Mouse (Mus musculus): Measurements from ENCODE around the gene Cys1. TPM values are rescaled to one million over a fixed set of nuclear protein-coding genes. Genes with fewer than 3 reads are reported as not detected.
A peak's percentile ranks its signal among the peaks of the same experiment; 100 is the strongest.

The Cys1 gene
- polyA plus RNA-seq, 1 experiment from 2014 or later, result 2.6 TPM

- H3K9ac ChIP-seq (replicated peaks; ENCODE audit: low read depth, low read length), result no peak overlapping the region
- no peaks in the 10 kb centered on the region; the same call in 1 of the 2 replicates for H3K36me3 ChIP-seq (ENCODE audit: control insufficient read depth, insufficient read depth, low read length)
- no peak overlapping the region for H3K4me3 ChIP-seq (ENCODE audit: low read depth, low read length)
- no peaks in the 10 kb centered on the region for H3K9me3 ChIP-seq (ENCODE audit: control insufficient read depth, low read depth, low read length)
- peaks cover 5% of the 10 kb centered on the region; the same call in 1 of the 2 replicates for H3K4me1 ChIP-seq (ENCODE audit: control insufficient read depth, insufficient read depth, low read length)
- 68% methylated on average over 11 of the region's 11 CpGs for WGBS
- H3K4me2 ChIP-seq (replicated peaks; ENCODE audit: low read depth, low read length), result no peak overlapping the region
- H3K27me3 ChIP-seq (ENCODE audit: control insufficient read depth, insufficient read depth, low read length), result no peaks in the 10 kb centered on the region
- H3K27ac ChIP-seq (ENCODE audit: low read length), result no peak overlapping the region
- no peak for ATAC-seq (ENCODE audit: insufficient number of reproducible peaks, insufficient read depth, low FRiP score, low read depth)
These were observed 5.2 kb upstream of the Cys1 start for GRCm38 (mm10) chr12:24686696-24687346.

- Histone ChIP-seq H3K9ac (replicated peaks; ENCODE audit: low read depth, low read length) (no peak overlapping the region), H3K4me2 (replicated peaks; ENCODE audit: low read depth, low read length) (no peak overlapping the region), H3K9me3 (ENCODE audit: control insufficient read depth, low read depth, low read length) (no peaks in the 10 kb centered on the region), H3K27me3 (ENCODE audit: control insufficient read depth, insufficient read depth, low read length) (no peaks in the 10 kb centered on the region; the same call in 1 of the 2 replicates), H3K36me3 (ENCODE audit: control insufficient read depth, insufficient read depth, low read length) (no peaks in the 10 kb centered on the region; the same call in 1 of the 2 replicates), H3K27ac (ENCODE audit: low read length) (no peak overlapping the region), H3K4me1 (ENCODE audit: control insufficient read depth, insufficient read depth, low read length) (peaks cover 10% of the 10 kb centered on the region), H3K4me3 (ENCODE audit: low read depth, low read length) (no peak overlapping the region)
- WGBS, result 48% methylated on average over 6 of the region's 6 CpGs
- ATAC-seq (ENCODE audit: insufficient number of reproducible peaks, insufficient read depth, low FRiP score, low read depth), result peak; percentile 80
These were observed 4.6 kb upstream of the Cys1 start for GRCm38 (mm10) chr12:24686038-24686695.

GRCm38 (mm10) chr12:24683461-24683860, 1.8 kb upstream of the Cys1 start:
- Histone ChIP-seq H3K4me3 (ENCODE audit: low read depth, low read length) (no peak overlapping the region), H3K4me2 (replicated peaks; ENCODE audit: low read depth, low read length) (no peak overlapping the region), H3K4me1 (ENCODE audit: control insufficient read depth, insufficient read depth, low read length) (peaks cover 15% of the 10 kb centered on the region), H3K9me3 (ENCODE audit: control insufficient read depth, low read depth, low read length) (no peaks in the 10 kb centered on the region), H3K27ac (ENCODE audit: low read length) (no peak overlapping the region), H3K27me3 (ENCODE audit: control insufficient read depth, insufficient read depth, low read length) (no peaks in the 10 kb centered on the region; the same call in 1 of the 2 replicates), H3K36me3 (ENCODE audit: control insufficient read depth, insufficient read depth, low read length) (no peaks in the 10 kb centered on the region; the same call in 1 of the 2 replicates), H3K9ac (replicated peaks; ENCODE audit: low read depth, low read length) (no peak overlapping the region)
- WGBS, result 84% methylated on average over 7 of the region's 7 CpGs
- no peak for ATAC-seq (ENCODE audit: insufficient number of reproducible peaks, insufficient read depth, low FRiP score, low read depth)

GRCm38 (mm10) chr12:24682563-24682962, 950 bp upstream of the Cys1 start:
- H3K4me3 ChIP-seq (ENCODE audit: low read depth, low read length), result no peak overlapping the region
- no peak overlapping the region for H3K9ac ChIP-seq (replicated peaks; ENCODE audit: low read depth, low read length)
- ATAC-seq (ENCODE audit: insufficient number of reproducible peaks, insufficient read depth, low FRiP score, low read depth), result peak; percentile 20; the same call in 1 of the 2 replicates
- 27% methylated on average over 8 of the region's 8 CpGs for WGBS
- no peak overlapping the region; the same call in 1 of the 2 replicates for H3K4me2 ChIP-seq (replicated peaks; ENCODE audit: low read depth, low read length)
- H3K9me3 ChIP-seq (ENCODE audit: control insufficient read depth, low read depth, low read length), result no peaks in the 10 kb centered on the region
- no peaks in the 10 kb centered on the region; the same call in 1 of the 2 replicates for H3K27me3 ChIP-seq (ENCODE audit: control insufficient read depth, insufficient read depth, low read length)
- H3K4me1 ChIP-seq (ENCODE audit: control insufficient read depth, insufficient read depth, low read length), result peaks cover 15% of the 10 kb centered on the region
- no peaks in the 10 kb centered on the region; the same call in 1 of the 2 replicates for H3K36me3 ChIP-seq (ENCODE audit: control insufficient read depth, insufficient read depth, low read length)
- no peak overlapping the region for H3K27ac ChIP-seq (ENCODE audit: low read length)

GRCm38 (mm10) chr12:24680492-24681285, 924 bp downstream of the Cys1 start:
- H3K36me3 ChIP-seq (ENCODE audit: control insufficient read depth, insufficient read depth, low read length), result no peaks in the 10 kb centered on the region; the same call in 1 of the 2 replicates
- WGBS, result 3% methylated on average over 50 of the region's 61 CpGs
- H3K4me3 ChIP-seq (ENCODE audit: low read depth, low read length), result peak overlapping the region; percentile 53
- peak overlapping the region; percentile 45; the same call in 1 of the 2 replicates for H3K9ac ChIP-seq (replicated peaks; ENCODE audit: low read depth, low read length)
- H3K4me2 ChIP-seq (replicated peaks; ENCODE audit: low read depth, low read length), result peak overlapping the region; percentile 93
- peaks cover 15% of the 10 kb centered on the region for H3K4me1 ChIP-seq (ENCODE audit: control insufficient read depth, insufficient read depth, low read length)
- no peaks in the 10 kb centered on the region; the same call in 1 of the 2 replicates for H3K27me3 ChIP-seq (ENCODE audit: control insufficient read depth, insufficient read depth, low read length)
- no peaks in the 10 kb centered on the region for H3K9me3 ChIP-seq (ENCODE audit: control insufficient read depth, low read depth, low read length)
- ATAC-seq (ENCODE audit: insufficient number of reproducible peaks, insufficient read depth, low FRiP score, low read depth), result peak; percentile 60
- no peak overlapping the region for H3K27ac ChIP-seq (ENCODE audit: low read length)

- H3K36me3 ChIP-seq (ENCODE audit: control insufficient read depth, insufficient read depth, low read length), result no peaks in the 10 kb centered on the region; the same call in 1 of the 2 replicates
- peaks cover 15% of the 10 kb centered on the region for H3K4me1 ChIP-seq (ENCODE audit: control insufficient read depth, insufficient read depth, low read length)
- no peaks in the 10 kb centered on the region; the same call in 1 of the 2 replicates for H3K27me3 ChIP-seq (ENCODE audit: control insufficient read depth, insufficient read depth, low read length)
- WGBS, result 25% methylated on average over 9 of the region's 9 CpGs
- no peak overlapping the region for H3K27ac ChIP-seq (ENCODE audit: low read length)
- no peak for ATAC-seq (ENCODE audit: insufficient number of reproducible peaks, insufficient read depth, low FRiP score, low read depth)
- peak overlapping the region; percentile 93 for H3K4me2 ChIP-seq (replicated peaks; ENCODE audit: low read depth, low read length)
- no peaks in the 10 kb centered on the region for H3K9me3 ChIP-seq (ENCODE audit: control insufficient read depth, low read depth, low read length)
- H3K9ac ChIP-seq (replicated peaks; ENCODE audit: low read depth, low read length), result no peak overlapping the region
- H3K4me3 ChIP-seq (ENCODE audit: low read depth, low read length), result peak overlapping the region; percentile 53
These were observed 1.5 kb downstream of the Cys1 start for GRCm38 (mm10) chr12:24680096-24680491.

GRCm38 (mm10) chr12:24662131-24662530, 19.5 kb downstream of the Cys1 start:
- Histone ChIP-seq H3K27ac (ENCODE audit: low read length) (no peak overlapping the region), H3K4me1 (ENCODE audit: control insufficient read depth, insufficient read depth, low read length) (no peaks in the 10 kb centered on the region), H3K27me3 (ENCODE audit: control insufficient read depth, insufficient read depth, low read length) (no peaks in the 10 kb centered on the region), H3K4me3 (ENCODE audit: low read depth, low read length) (no peak overlapping the region), H3K9ac (replicated peaks; ENCODE audit: low read depth, low read length) (no peak overlapping the region), H3K36me3 (ENCODE audit: control insufficient read depth, insufficient read depth, low read length) (peaks cover 28% of the 10 kb centered on the region), H3K9me3 (ENCODE audit: control insufficient read depth, low read depth, low read length) (no peaks in the 10 kb centered on the region), H3K4me2 (replicated peaks; ENCODE audit: low read depth, low read length) (no peak overlapping the region)
- WGBS, result 78% methylated on average over 5 of the region's 5 CpGs
- no peak for ATAC-seq (ENCODE audit: insufficient number of reproducible peaks, insufficient read depth, low FRiP score, low read depth)

GRCm38 (mm10) chr12:24661100-24661499, 20.5 kb downstream of the Cys1 start:
- no peak overlapping the region for H3K4me3 ChIP-seq (ENCODE audit: low read depth, low read length)
- no peaks in the 10 kb centered on the region for H3K27me3 ChIP-seq (ENCODE audit: control insufficient read depth, insufficient read depth, low read length)
- no peak overlapping the region for H3K27ac ChIP-seq (ENCODE audit: low read length)
- H3K4me1 ChIP-seq (ENCODE audit: control insufficient read depth, insufficient read depth, low read length), result no peaks in the 10 kb centered on the region
- no peak overlapping the region for H3K9ac ChIP-seq (replicated peaks; ENCODE audit: low read depth, low read length)
- H3K9me3 ChIP-seq (ENCODE audit: control insufficient read depth, low read depth, low read length), result no peaks in the 10 kb centered on the region
- peaks cover 39% of the 10 kb centered on the region for H3K36me3 ChIP-seq (ENCODE audit: control insufficient read depth, insufficient read depth, low read length)
- ATAC-seq (ENCODE audit: insufficient number of reproducible peaks, insufficient read depth, low FRiP score, low read depth), result no peak
- no peak overlapping the region for H3K4me2 ChIP-seq (replicated peaks; ENCODE audit: low read depth, low read length)
- 86% methylated on average over 4 of the region's 4 CpGs for WGBS
